Mouse (Mus musculus): Measurements from ENCODE around the gene Zmiz2.
"Not testable (repeated sequence)": the region's sequence is repeated elsewhere in the genome, so short reads cannot be mapped to it uniquely, and the experiment has no call there.

Zmiz2 gene

GRCm38 (mm10) chr11:6420722-6421350 lies 32.0 kb downstream of the Zmiz2 start:
- no peak for DNase-seq

- no peak for DNase-seq
Measured at GRCm38 (mm10) chr11:6430186-6430585, 41.3 kb downstream of the Zmiz2 start.

DNA sequence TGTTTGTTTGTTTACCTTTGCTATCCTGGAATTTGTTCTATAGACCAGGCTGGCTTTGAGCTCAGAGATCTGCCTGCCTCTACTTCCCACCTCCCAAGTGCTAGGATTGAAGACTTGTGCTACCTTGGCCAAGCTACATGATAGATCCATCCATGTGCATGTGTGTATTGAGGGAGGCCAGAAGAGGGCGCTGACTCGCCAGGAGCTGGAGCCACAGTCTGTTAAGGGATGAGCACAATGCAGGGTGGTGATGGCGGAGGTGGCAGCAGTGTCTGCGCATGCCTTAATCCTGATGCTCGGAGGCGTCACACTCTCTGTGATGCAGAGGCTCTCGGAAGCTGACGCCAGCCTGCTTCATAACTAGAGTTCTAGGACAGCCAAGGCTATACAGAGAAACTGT lies 47.6 kb downstream of the Zmiz2 start:
- DNase-seq: peak; percentile 67

DNA sequence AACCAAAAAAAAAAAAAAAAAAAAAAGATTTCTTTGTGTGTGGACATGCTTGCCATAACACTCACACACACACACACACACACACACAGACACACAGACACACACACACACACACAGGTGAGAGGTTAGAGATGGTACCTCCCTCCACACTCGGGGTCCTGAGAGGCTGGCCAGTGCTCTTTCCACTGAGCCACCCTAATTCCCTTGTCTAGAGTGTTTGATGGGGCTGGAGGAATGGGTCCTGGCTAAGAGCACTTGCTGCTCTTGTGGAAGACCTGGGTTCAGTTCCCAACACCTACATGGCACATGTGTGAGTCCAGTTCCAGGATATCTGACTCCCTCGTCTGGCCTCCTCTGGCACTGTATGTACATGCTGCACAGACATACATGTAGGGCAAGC lies 48.8 kb downstream of the Zmiz2 start:
- DNase-seq: no peak

DNA sequence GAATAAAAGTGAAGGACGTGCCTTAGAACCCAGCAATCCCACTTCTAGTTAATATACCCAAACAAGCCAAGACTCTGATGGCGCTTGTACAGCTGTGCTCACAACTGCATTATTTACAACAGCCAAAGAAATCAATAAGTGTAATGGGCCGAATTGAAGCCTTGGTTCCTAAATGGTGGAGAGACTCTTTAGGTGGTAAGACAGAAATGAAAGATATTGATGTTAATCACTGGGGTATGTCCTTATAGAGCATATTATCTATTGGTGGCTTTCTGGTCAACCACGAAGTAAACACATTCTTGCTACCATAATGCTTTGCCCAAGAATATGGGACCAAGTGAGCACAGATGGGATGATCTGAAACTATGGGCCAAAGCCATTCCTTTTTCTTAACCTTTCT lies 51.3 kb downstream of the Zmiz2 start:
- no peak for DNase-seq

DNA sequence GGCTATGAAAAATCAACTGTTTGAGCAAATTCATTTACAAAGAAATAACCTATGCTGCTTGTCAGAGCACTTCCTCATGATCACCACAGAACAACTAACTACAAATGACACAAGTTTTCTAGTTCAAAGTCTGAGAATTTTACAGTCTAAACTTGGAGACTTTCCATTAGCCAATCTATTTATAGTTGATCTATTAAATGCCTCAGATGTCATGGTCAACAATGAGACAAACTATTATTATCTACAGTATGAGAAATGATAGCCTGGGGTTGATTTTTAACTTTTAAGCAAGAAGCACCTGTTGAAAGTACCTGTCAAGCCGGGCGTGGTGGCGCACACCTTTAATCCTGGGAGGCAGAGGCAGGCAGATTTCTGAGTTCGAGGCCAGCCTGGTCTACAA lies 53.7 kb downstream of the Zmiz2 start:
- DNase-seq: no peak

DNA sequence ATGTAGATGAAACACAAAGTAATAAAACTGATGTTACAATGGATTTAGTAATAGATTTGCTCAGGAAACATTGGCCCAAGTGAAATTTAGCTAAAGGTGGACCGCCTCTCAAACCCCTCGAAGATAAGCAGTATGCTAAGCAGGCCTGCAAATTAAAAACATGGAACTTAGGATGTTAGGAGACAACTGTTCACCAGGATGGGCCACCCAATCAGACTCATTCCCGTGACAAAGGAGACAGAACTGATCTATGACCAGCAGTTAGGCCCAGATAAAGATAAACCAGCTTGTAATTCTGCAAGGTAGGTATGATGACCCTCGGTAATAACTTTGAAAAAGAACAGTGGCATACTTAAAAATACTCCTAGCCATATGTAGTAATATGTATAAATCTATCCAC lies 54.2 kb downstream of the Zmiz2 start:
- DNase-seq: no peak

DNA sequence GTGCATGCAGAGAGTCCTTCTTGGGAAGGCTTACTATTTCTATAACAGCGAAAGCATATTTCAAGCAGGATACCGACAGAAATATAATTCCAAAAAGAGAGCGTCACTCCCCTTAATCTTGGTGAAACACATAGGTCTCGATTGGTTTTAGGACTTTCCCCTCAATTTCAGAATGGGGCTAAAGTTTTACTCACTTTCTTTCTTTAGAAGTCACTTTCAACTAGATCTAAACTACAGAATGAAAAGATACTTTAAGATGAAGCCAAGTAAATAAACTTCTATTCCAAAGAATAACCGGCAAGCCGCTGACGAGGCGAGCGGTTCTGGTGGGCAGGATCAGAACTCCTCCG lies 54.8 kb downstream of the Zmiz2 start:
- DNase-seq: no peak

DNA sequence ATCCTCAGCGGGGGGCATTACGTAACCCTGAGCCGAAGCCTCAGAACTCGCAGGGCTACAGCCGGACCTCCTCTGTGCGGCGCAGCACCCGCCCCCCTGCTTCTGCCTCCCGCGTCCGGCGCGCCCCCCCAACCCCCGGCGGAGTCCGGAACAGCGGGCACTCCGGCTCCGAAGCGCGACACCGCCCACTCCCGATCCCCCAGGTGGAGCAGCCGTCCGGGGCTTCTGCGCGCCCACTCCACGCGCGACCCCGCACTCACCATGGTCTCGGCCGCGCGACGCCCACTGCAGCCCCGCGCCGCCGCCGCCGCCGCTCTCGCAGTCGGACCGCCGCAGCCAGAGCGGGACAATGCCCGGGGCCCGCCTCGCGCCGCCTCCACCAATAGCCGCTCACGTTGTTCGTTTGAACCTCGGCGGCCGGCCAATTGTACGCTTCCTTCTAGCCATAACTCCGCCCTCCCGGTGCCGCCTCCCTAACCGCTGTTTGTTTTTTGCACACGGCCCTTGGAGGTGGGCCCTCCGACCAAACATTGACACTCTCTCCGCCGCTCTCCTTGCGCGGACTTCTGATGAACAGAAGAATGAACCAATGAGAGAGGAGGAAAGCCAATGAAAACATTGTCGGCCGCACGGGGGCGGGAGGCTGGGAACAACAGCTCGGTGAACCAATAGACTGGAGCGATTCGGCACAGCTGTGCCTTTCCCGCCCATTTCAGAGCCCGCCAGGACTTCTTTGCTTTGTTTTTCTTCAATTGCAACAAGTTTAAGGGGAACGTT lies 55.4 kb downstream of the Zmiz2 start, which contains the start of gene H2afv:
Gene H2afv, minus strand, starts transcription at position 367 of the 777 bp plus-strand sequence.
- DNase-seq: peak; percentile 100

GRCm38 (mm10) chr11:6445441-6445840 lies 56.6 kb downstream of the Zmiz2 start:
- no peak for DNase-seq

- DNase-seq: no peak
Measured at GRCm38 (mm10) chr11:6445951-6446350, 57.1 kb downstream of the Zmiz2 start.

DNA sequence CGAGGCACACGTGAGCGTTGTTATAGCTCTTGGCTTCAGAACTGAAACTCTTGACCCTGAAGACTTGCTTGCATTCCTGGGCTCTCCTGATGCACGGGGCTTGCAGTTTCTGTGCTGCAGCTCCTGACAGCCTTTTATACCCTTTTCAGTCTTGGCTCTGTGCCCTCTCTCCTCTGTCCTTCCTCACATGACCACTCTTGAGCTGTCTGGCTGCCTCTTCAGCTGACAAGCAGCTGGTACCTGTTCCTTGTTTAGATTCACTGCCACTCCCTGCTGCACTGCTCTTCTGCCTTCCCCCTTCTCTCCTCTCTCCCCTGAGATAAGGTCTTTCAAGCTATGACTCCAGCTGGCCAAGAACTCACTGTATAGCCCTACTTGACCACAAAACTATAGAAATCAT lies 58.6 kb downstream of the Zmiz2 start:
- DNase-seq: no peak

DNA sequence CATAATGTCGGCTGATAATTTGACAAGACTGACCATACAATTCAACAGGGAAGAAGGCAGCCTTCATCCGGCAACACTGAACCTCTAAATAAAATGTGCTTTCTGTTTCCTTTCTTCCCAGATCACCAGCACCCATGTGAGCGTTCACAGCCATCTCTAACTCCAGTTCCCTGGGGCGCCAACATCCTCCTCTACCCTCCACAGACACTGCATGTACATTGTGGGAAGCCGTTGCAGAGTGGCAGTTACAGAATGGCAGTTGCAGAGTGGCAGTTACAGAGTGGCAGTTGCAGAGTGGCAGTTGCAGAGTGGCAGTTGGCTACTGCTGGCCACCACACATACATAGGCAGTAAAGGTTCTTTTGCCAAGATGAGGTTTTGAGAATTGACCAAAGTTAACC lies 59.3 kb downstream of the Zmiz2 start:
- DNase-seq: not testable (repeated sequence)

Measured in retina, postnatal 1 day (tissue).